In the genomic region with DNA sequence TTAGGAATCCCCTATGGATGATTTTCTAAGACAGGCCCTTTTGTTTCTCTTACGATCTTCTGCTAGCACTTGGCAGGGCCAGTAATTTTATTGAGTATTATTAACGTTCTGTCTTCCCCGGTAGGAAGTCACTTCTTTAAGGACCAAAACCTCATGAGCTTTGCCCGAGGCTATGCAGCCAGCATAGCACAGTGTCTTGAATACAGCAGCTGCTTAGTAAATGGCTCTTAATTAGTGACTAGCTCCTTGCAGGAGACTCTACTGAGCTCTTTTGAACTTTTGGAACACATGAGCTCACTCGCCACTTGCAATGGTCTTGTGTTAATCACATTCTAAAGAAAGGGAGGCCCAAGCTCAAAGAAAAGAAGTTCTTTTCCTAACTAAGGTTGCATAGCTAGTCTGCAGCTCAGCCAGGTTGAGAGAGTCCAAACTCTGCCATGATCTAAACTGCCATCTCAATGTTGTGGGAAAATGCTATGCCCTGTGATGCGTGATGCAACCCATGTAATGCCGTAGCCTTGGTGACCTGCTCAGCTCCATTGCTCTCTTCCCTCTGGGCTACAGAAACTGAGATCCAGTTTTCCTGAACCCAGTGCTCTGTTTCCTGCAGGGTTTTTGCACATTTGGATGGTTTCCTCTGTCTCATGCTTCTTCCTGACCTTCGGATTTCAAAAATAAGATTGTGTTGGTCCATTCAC, we compare ENCODE assay signal across 25 mouse cellular contexts. TPM values are rescaled to one million over a fixed set of nuclear protein-coding genes. Genes with fewer than 3 reads are reported as not detected.
DNase-seq lines count a peak whose midpoint lies in the region; ATAC-seq and TF ChIP-seq lines count a peak whose summit lies in the region.
"Had no signal": no experiment of that assay in that cellular context is flagged by ENCODE, and none has a peak within 500 bp of the region (broad histone marks: within the 10 kb centered on the region; RNA-seq: fewer than 3 reads in every experiment).

No protein-coding gene starts in this region.

- H3K4me2 ChIP-seq in kidney, embryonic 15.5 days, result no peak overlapping the region
- H3K4me2 ChIP-seq: heart, embryonic 11.5 days; hindbrain, embryonic 12.5 days; intestine, embryonic 15.5 days; limb, embryonic 13.5 days; liver, embryonic 11.5 days; midbrain, embryonic 13.5 days had no signal

- WGBS in kidney, adult 2 months, result 45% methylated on average over 8 of the region's 8 CpGs
- 65% methylated on average over 8 of the region's 8 CpGs for WGBS in kidney, embryonic 15.5 days
- WGBS in lung, adult 2 months, result 87% methylated on average over 8 of the region's 8 CpGs

- no peak overlapping the region for H3K9ac ChIP-seq in kidney, embryonic 15.5 days
- H3K9ac ChIP-seq: hindbrain, embryonic 12.5 days; intestine, embryonic 15.5 days; limb, embryonic 13.5 days; midbrain, embryonic 13.5 days had no signal

- peak; percentile 79 for DNase-seq in kidney, adult 2 months
- no peak for DNase-seq in kidney, postnatal 10 days
- DNase-seq in Patski (ENCODE audit: low read depth, low spot score), result peak; percentile 64
- peak; percentile 30 for DNase-seq in brain, embryonic 14.5 days (ENCODE audit: low read depth)
- no peak for DNase-seq in embryo, embryonic 11 days
- DNase-seq in lung, adult 2 months, result no peak
- DNase-seq in cerebellum, adult 9-10 months, result no peak
- DNase-seq: adrenal gland, postnatal 10 days; B cell, adult 2 months; cerebellum, adult 11 months; cerebellum, postnatal 10 days; gastrocnemius, postnatal 14 days; heart, postnatal 36 days; lung, postnatal 4 days; right cerebral cortex, postnatal 14 days had no signal

- in situ Hi-C loops in Patski (cut with MboI; ENCODE audit: low pct_unique_long_range_greater_than_20kb), result no loop called here

- peak overlapping the region; percentile 76 for H3K27ac ChIP-seq in kidney, adult 2 months (ENCODE audit: insufficient read depth, low read depth, low read length)
- H3K27ac ChIP-seq in kidney, embryonic 15.5 days, result peak overlapping the region; percentile 71
- H3K27ac ChIP-seq: hindbrain, embryonic 12.5 days; hindbrain, postnatal 0 days; intestine, embryonic 15.5 days; limb, embryonic 13.5 days; midbrain, embryonic 13.5 days had no signal

- no peaks in the 10 kb centered on the region; the same call in none of the 2 replicates for H3K36me3 ChIP-seq in kidney, adult 2 months (ENCODE audit: control insufficient read depth, insufficient read depth, low read length)
- peaks cover 14% of the 10 kb centered on the region for H3K36me3 ChIP-seq in kidney, embryonic 15.5 days
- H3K36me3 ChIP-seq: hindbrain, embryonic 12.5 days; intestine, embryonic 15.5 days; midbrain, embryonic 13.5 days had no signal

- CTCF ChIA-PET in Patski (lab: Charles Lee), result interaction anchor here (0.6 to 2.3 kb wide), 8 partner anchors 9 to 159 kb away, joined by 3 to 9 read pairs (median 3); no protein-coding TSS in a partner anchor

- H3K27me3 ChIP-seq in kidney, adult 2 months (replicated peaks; ENCODE audit: control insufficient read depth, insufficient read depth, low read length), result no peaks in the 10 kb centered on the region
- H3K27me3 ChIP-seq in Patski, result no peaks in the 10 kb centered on the region
- H3K27me3 ChIP-seq in kidney, embryonic 15.5 days, result no peaks in the 10 kb centered on the region
- H3K27me3 ChIP-seq: hindbrain, embryonic 12.5 days; intestine, embryonic 15.5 days; midbrain, embryonic 13.5 days had no signal

- no peaks in the 10 kb centered on the region for H3K9me3 ChIP-seq in kidney, embryonic 15.5 days (replicated peaks)
- H3K9me3 ChIP-seq: hindbrain, embryonic 12.5 days; intestine, embryonic 15.5 days; limb, embryonic 13.5 days; megakaryocyte, embryonic 14.5 days; midbrain, embryonic 13.5 days had no signal

- no peak overlapping the region for H3K4me3 ChIP-seq in kidney, adult 2 months (ENCODE audit: insufficient read depth, low read depth, low read length)
- H3K4me3 ChIP-seq in kidney, embryonic 15.5 days (replicated peaks), result no peak overlapping the region
- H3K4me3 ChIP-seq in lung, adult 2 months (replicated peaks; ENCODE audit: extremely low read depth, low read depth, low read length), result no peak overlapping the region
- H3K4me3 ChIP-seq: erythroblast, embryonic 14.5 days; hindbrain, embryonic 12.5 days; intestine, embryonic 15.5 days; limb, embryonic 13.5 days; megakaryocyte, embryonic 14.5 days; midbrain, embryonic 13.5 days had no signal

- TF ChIP-seq POLR2A in kidney, adult 2 months (IDR thresholded peaks at IDR 0.05; ENCODE audit: low read depth, low read length), result no peak
- no peak for TF ChIP-seq POLR2A in brain, embryonic 14.5 days (IDR thresholded peaks at IDR 0.05; ENCODE audit: borderline replicate concordance, extremely low read depth, insufficient read depth, insufficient read length, poor library complexity, severe bottlenecking)
- TF ChIP-seq POLR2A in lung, adult 2 months (IDR thresholded peaks at IDR 0.05; ENCODE audit: borderline replicate concordance, extremely low read depth, low read depth, low read length), result no peak

- POLR2A ChIA-PET in Patski (lab: Charles Lee), result interaction anchor here (0.7 to 1.5 kb wide), 3 partner anchors 9 to 42 kb away, joined by 3 to 4 read pairs (median 4); a partner anchor contains a TSS

- no peak for TF ChIP-seq CTCF in kidney, adult 2 months (conservative IDR thresholded peaks at IDR 0.05; ENCODE audit: insufficient read depth, insufficient read length, low read depth, low read length)
- no peak for TF ChIP-seq CTCF in Patski (IDR thresholded peaks at IDR 0.05)
- TF ChIP-seq CTCF in brain, embryonic 14.5 days (IDR thresholded peaks at IDR 0.05; ENCODE audit: borderline replicate concordance, extremely low read depth, insufficient read depth, insufficient read length), result no peak
- no peak for TF ChIP-seq CTCF in lung, adult 2 months (IDR thresholded peaks at IDR 0.05; ENCODE audit: insufficient read depth, low read length)

- peak; percentile 90 for ATAC-seq in Patski
- peak; percentile 71 for ATAC-seq in kidney, embryonic 15.5 days (replicated peaks; ENCODE audit: low FRiP score)
- ATAC-seq: hindbrain, postnatal 0 days; intestine, embryonic 15.5 days; midbrain, embryonic 13.5 days had no signal

- peaks cover 26% of the 10 kb centered on the region for H3K4me1 ChIP-seq in kidney, adult 2 months (ENCODE audit: control insufficient read depth, insufficient read depth, low read length)
- peaks cover 28% of the 10 kb centered on the region for H3K4me1 ChIP-seq in kidney, embryonic 15.5 days
- no peaks in the 10 kb centered on the region for H3K4me1 ChIP-seq in lung, adult 2 months (ENCODE audit: control insufficient read depth, insufficient read depth, low read length)
- H3K4me1 ChIP-seq: hindbrain, embryonic 12.5 days; intestine, embryonic 15.5 days; megakaryocyte, embryonic 14.5 days; midbrain, embryonic 13.5 days had no signal

RNA-seq across cellular contexts. Expression of a gene that starts 42.4 kb away (rescaled TPM):
- polyA plus RNA-seq in kidney, adult 2 months (2012; rRNA removed), result 119 and 132 TPM in 2 replicates
- polyA plus RNA-seq in Patski (2021), result 460 TPM
- 14.2 and 32.3 TPM in 2 replicates for polyA plus RNA-seq in brain, embryonic 14.5 days (2012; rRNA removed)
- 122 and 126 TPM in 2 replicates for polyA plus RNA-seq in kidney, embryonic 15.5 days (2015; fragmentation: Nextera tagmentation; extraction: Ambion mirVana)
- 401 and 498 TPM in 2 replicates for polyA plus RNA-seq in lung, adult 2 months (2012; rRNA removed)
- polyA plus RNA-seq: erythroblast, embryonic 14.5 days had no signal

Comparison
In these comparisons a context has a peak if more than half of its experiments do, and no peak if none do; other contexts are left out.
1. DNase-seq: peak in kidney, adult 2 months (single experiment), Patski (single experiment) and brain, embryonic 14.5 days (single experiment); none in kidney, postnatal 10 days (single experiment), embryo, embryonic 11 days (single experiment), lung, adult 2 months (single experiment) and cerebellum, adult 9-10 months (single experiment).